Mouse (Mus musculus): ENCODE measurements around the gene Gm8104.
"Not testable (repeated sequence)": the region's sequence is repeated elsewhere in the genome, so short reads cannot be mapped to it uniquely, and the experiment has no call there.

The Gm8104 gene

DNA sequence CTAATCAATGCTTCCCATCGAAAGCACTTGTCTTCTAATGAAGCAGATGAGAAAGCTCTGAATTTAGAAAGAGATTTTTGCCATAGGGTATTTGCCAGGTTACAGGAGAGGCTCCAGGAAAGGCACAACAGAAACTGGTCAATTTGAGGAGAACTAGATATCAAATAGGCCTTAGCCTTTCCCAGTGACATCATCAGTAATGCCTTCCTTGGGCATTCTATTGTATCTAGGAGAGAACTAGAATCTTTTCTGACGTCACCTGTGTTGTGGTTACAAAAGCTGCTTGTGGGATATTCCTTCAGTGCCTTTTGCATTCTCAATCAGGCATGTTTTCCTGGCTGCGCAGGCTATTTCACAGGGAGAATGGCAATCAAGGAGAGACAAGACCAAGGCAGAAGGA, at the start of gene Gm8104:
Gm8104 (plus strand) TSS at position 301 of the 400 bp plus-strand sequence.
- not testable (repeated sequence) for DNase-seq (ENCODE audit: low spot score)

GRCm38 (mm10) chr14:43058063-43058462, 42.3 kb upstream of the Gm8104 start:
- DNase-seq (ENCODE audit: low spot score), result not testable (repeated sequence)

- DNase-seq (ENCODE audit: low spot score), result not testable (repeated sequence)
Observed at GRCm38 (mm10) chr14:43060179-43060578, 40.2 kb upstream of the Gm8104 start.

- DNase-seq (ENCODE audit: low spot score), result not testable (repeated sequence)
Observed at GRCm38 (mm10) chr14:43076543-43076942, 23.9 kb upstream of the Gm8104 start, which contains the start of gene Gm8094. Gm8094 (minus strand) TSS chr14:43076643.

GRCm38 (mm10) chr14:43084936-43085730, 15.3 kb upstream of the Gm8104 start:
- DNase-seq (ENCODE audit: low spot score), result not testable (repeated sequence)

DNA sequence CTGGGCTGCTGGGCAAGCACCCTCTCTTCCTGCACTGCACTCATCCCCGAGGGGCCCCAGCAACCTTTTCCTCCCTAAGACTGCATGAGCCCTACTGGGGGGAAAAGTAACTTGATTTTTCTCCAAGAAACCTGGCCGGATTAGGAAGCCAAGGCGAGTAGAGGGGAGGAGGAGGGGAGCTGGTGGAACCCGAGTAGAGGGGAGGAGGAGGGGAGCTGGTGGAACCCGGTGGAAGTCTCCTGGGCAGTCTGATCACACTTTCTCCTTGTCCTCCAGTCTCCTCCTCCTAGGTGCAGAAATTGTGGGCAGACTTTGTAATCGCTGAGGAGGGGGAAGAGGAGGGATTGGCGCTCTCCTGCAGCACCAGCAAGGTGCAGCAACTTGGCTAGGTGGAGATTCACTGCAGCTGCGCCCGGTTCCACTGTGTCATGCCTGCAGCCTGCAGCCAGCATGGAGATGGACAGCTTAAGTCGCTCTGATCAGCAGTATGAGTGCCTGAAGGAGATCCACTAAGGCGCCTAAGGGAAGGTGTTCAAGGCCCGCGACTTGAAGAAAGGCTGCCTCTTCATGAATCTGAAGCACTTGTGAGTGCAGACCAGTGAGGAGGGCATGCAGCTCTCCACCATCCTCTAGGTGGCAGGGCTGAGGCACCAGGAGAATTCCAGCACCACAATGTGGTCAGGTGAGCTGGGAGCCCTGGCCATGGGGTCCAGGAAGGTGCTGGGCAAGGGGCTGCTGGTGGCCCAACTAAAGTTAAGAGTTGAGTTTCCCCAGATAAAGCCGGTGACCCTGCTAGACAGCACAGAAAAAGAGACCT, 11.1 kb upstream of the Gm8104 start:
- not testable (repeated sequence) for DNase-seq (ENCODE audit: low spot score)

GRCm38 (mm10) chr14:43119673-43120072, 19.3 kb downstream of the Gm8104 start:
- not testable (repeated sequence) for DNase-seq (ENCODE audit: low spot score)

DNA sequence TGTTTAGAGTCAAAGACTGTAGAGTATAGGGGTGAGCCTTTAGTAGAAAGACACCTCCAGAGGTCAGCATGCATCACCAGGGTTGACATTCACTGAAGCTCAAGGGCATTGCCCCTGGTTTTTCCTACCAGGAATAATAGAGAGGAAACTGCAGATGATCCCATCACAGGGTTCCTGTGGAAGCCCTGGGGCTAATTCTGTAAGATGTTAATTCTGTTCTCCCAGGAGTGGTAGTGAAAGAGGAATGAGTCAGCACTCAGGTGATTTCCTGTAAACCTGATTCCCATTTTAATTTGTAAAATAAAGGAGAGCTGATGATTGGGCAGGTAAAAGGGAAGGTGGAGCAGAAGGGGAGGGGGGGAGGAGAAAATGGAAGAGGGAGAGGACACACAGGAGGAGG, 25.9 kb downstream of the Gm8104 start:
- not testable (repeated sequence) for DNase-seq (ENCODE audit: low spot score)
